Mouse (Mus musculus) bone marrow, adult 2 months (tissue): Measurements from ENCODE around the gene Gm20716. TPM values are rescaled to one million over a fixed set of nuclear protein-coding genes. Genes with fewer than 3 reads are reported as not detected.
A peak's percentile ranks its signal among the peaks of the same experiment; 100 is the strongest.
"Not testable (repeated sequence)": the region's sequence is repeated elsewhere in the genome, so short reads cannot be mapped to it uniquely, and the experiment has no call there.

ENCODE experiments used
- H3K27ac ChIP-seq: fragments of 200-500 bp; 2 replicates; pipeline ENCODE4 v1.5.1; 2012; ENCODE audit warnings: low read depth, mild to moderate bottlenecking, control low read depth, inconsistent platforms, low read length; ENCODE audit not compliant: control insufficient read depth, poor library complexity, insufficient read depth
- H3K4me1 ChIP-seq: fragments of 200-500 bp; 2 replicates; pipeline ENCODE4 v1.6.1; 2011; ENCODE audit warnings: low read length; ENCODE audit not compliant: control insufficient read depth, insufficient read depth
- H3K4me3 ChIP-seq: fragments of 200-500 bp; replicated peaks from 2 replicates; pipeline ENCODE3; 2011; ENCODE audit warnings: mild to moderate bottlenecking, low read depth, low read length, control low read depth; ENCODE audit not compliant: control insufficient read depth
- CTCF ChIP-seq: fragments of 200-500 bp; IDR thresholded peaks from 2 replicates; pipeline ENCODE4 v1.5.1; 2011; ENCODE audit warnings: low read length, control low read depth; ENCODE audit not compliant: control insufficient read depth, insufficient read depth
- POLR2A ChIP-seq: fragments of 200-500 bp; IDR thresholded peaks from 2 replicates; pipeline ENCODE4 v1.6.1; 2011; ENCODE audit warnings: low read depth, mild to moderate bottlenecking, control low read depth, low read length, borderline replicate concordance; ENCODE audit not compliant: control insufficient read depth
- WGBS: fragments of 180-500 bp; shearing (Covaris S2); methylation state at CpG from one replicate; pipeline ENCODE4 v1.1.7; 2018; 5-methylcytosine and 5-hydroxymethylcytosine counted together
- polyA plus RNA-seq: library from polyadenylated mRNA; stranded (reverse); fragments of >200 nt; gene quantifications from 2 replicates; pipeline ENCODE4 v1.2.4, GENCODE M21; 2011; ENCODE audit warnings: low replicate concordance; ENCODE audit not compliant: missing spikeins, insufficient read depth, insufficient read length

Gm20716 gene
- polyA plus RNA-seq, 1 experiment = 20.2 TPM

DNA sequence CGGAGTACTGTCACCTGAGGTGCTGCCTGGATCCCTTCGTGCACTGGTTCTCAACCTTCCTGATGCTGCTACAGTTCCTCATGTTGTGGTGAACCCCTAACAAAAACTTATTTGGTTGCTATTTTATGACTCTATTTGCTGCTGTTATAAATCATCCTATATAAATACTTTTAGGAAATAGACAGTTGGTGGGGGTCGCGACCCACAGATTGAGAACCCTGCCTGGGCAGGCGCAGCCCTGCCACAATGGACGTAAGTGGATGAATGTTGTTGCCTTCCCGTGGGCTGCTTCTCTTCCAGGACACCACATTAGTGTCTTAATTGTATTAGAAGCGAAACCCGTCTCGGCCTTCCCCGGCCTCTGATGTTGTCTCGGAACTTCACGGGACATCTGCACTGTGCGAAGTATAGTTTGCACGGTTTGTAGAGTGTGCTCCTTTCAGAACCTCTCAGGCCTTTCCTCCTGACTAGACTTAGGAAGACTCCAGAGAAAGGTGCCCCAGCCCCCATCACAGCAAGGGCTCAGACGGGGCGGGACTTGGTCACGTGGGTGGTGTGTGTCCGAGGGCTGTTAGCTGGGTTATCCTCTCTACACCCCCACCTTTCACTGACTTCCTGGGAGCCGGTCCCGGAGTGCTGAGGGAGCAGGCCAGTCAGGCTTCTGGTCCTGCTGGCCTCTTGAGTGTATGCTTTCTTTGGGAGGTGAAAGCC lies 63.3 kb downstream of the Gm20716 start:
- no peak for TF ChIP-seq POLR2A
- no peak for TF ChIP-seq CTCF
- WGBS = 87% methylated on average over 21 of the region's 21 CpGs
- no peak overlapping the region for H3K4me3 ChIP-seq
- H3K4me1 ChIP-seq = no peaks in the 10 kb centered on the region
- H3K27ac ChIP-seq = no peak overlapping the region

DNA sequence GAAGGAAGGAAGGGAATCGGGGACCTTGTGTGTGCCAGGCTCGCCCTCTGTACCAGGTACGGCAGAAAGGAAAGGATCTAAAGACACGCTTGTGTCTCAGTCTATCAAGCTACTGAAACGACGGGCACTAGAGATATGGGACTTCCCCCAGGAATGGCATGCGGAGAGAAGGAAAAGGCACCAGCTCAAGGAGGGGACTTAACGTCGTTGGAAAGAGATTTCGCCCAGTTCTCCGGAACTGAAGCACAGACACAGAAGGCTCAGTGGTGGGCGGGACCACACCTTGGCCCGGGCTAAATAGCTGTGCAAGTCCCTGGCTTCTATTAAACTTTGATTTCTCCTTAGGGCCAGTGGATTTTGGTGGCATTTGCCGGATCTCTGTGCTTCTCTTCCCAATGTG lies 68.2 kb downstream of the Gm20716 start:
- H3K4me3 ChIP-seq = no peak overlapping the region
- 5% methylated on average over 14 of the region's 14 CpGs for WGBS
- TF ChIP-seq POLR2A (no peak), CTCF (no peak)
- peaks cover 1% of the 10 kb centered on the region; the same call in 1 of the 2 replicates for H3K4me1 ChIP-seq
- H3K27ac ChIP-seq = no peak overlapping the region

DNA sequence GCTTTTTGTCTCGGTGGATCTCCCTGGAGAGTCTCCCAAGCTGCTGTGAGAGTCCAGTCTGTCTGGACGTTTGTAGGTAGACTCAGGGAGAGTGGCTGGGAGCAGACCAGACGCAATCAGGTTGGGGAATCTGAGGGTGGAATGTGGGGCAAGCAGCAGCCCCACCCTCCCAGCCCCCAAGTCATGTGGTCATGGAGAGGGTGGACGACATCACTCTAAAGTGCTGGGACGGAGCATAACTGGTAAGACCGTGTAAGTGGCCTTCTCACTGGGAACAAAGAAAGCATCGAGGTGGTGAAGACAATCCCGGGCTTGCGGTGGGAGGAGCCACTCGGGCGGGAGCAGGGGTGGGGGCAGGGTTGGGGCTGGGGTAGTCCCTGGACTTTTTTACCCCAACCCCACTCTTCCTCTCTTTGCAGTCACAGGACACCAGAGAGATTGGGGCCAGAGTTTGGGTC lies 68.6 kb downstream of the Gm20716 start:
- Histone ChIP-seq H3K27ac (no peak overlapping the region), H3K4me1 (peaks cover 1% of the 10 kb centered on the region; the same call in 1 of the 2 replicates), H3K4me3 (no peak overlapping the region)
- WGBS = 19% methylated on average over 11 of the region's 11 CpGs
- TF ChIP-seq CTCF (no peak), POLR2A (no peak)

DNA sequence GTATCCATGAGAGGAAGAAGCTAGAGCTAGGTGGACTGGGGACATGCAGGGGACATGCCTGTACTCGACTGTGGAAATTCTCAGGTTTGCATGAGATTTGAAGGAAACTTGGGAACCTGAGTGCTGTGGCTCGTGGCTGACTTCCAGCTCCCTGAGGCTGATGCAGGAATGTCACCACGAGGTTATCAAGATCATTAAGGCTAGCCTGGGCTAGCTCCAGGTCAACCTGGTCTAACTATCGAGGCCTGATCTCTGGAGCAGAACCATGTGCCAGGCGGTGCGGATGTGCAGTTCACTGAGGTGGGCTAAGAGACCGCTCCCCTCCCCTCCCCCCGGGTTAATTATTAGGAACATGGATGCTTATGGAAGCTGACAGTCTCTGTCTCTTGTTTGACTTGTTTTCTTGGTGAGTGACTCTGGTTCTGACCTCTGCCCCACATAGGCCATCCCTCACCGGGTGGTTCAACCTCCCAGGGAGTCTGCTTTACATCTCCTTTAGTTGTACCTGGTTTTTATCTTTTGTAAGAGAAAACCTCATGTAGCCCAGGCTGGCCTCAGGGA lies 69.7 kb downstream of the Gm20716 start:
- H3K4me1 ChIP-seq = peaks cover 1% of the 10 kb centered on the region; the same call in 1 of the 2 replicates
- H3K27ac ChIP-seq = no peak overlapping the region
- 77% methylated on average over 9 of the region's 9 CpGs for WGBS

DNA sequence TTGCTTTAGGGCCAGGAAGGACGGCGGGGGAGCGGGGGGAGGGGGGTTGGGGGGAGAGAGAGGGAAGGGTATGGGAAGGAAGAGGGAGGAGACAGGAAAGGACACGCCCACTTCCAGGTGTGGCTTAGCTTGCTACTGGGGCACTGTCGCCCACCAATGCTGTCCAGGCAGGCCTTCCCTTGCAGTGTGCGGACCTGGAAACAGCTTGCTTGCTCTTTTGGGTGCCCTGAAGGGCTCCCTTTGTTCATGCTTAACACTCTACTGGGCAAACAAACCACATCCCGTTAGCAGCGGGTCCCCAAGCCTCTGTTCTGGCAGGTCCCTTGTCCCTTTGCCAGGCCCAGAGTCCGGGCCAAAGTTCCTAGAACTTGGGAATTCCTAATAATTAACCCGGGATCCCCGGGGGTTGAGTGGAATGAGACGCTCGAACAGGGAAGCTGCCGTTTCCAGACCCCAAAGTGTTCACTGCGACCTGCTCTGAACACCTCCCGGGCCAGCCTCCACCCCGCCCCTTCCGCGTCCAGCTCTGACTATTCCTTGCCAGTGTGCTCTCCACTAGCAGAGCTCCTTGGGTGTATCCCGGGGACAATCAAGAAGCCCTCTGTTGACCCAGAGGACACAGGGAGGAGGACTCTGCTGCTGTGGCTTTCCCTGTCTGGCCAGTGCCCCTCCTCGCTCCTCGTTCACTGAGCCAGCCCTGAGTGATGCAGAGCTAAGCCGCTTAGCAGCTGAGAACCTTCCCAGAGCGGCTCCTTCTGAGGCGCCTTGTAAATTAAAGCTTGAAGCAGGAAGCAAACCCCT lies 71.1 kb downstream of the Gm20716 start:
- Histone ChIP-seq H3K4me3 (peak overlapping the region; percentile 19), H3K27ac (no peak overlapping the region), H3K4me1 (peaks cover 1% of the 10 kb centered on the region; the same call in 1 of the 2 replicates)
- WGBS = 2% methylated on average over 24 of the region's 25 CpGs
- TF ChIP-seq POLR2A = no peak
- no peak for TF ChIP-seq CTCF

More for the DNA sequence above, 69.7 kb downstream of the Gm20716 start:
- TF ChIP-seq POLR2A = no peak
- no peak for TF ChIP-seq CTCF
- H3K4me3 ChIP-seq = no peak overlapping the region

DNA sequence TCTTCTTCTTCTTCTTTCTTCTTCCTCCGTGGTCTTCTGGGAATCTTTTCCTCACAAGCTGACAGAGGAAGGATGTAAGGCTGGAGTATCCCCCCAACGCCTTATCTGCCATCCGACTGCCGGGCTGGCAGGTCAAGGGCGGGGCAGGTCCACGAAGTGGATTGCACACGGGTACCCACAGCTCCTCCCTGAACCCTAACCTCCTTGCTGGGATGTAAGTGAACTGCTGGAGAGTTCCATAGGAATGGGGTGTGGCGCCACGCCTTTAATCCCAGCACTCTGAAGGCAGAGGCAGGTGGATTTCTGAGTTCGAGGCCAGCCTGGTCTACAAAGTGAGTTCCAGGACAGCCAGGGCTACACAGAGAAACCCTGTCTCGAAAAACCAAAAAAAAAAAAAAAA lies 72.2 kb downstream of the Gm20716 start:
- not testable (repeated sequence) for H3K4me1 ChIP-seq, H3K4me3 ChIP-seq, H3K27ac ChIP-seq
- 34% methylated on average over 10 of the region's 11 CpGs for WGBS

DNA sequence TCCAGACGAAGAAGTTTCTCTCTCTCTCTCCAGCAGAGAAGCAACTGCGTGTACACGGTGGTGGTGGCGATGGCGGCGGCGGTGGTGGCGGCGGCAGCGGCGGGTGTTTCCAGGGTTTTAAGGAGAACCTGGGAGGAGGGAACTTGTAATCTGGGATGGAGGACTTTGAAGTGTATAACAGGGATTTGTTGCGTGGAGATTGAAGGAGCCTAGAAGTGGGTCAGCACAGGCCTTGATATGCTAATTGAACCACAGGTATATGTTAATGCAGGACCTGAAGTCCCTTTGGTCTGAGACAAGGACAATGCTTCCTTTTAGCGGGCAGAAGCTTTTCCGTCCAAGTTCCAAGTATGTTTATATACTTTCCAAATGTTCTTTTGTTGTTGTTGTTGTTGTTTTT lies 73.8 kb downstream of the Gm20716 start:
- Histone ChIP-seq H3K4me3 (no peak overlapping the region), H3K27ac (no peak overlapping the region), H3K4me1 (peaks cover 1% of the 10 kb centered on the region; the same call in 1 of the 2 replicates)
- no peak for TF ChIP-seq POLR2A
- TF ChIP-seq CTCF = no peak
- WGBS = 89% methylated on average over 14 of the region's 14 CpGs

DNA sequence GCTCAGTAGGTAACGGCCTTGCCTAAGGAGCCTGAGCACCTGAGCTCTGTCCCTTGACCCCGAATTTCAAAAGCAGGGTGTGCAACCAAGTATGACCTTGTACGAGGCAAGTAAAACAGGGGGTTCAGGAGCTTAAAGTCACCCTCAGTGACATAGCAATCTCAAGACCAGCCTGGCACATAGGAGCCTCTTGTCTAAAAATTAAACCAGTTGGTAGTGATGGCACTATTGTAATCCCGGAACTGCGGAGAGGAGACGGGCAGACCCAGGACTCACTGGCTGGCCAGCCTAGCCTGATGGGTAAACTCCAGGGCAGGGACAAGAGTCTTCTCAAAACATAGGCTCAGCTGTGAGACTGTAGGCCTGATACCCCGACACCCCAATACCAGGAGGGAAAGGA lies 74.5 kb downstream of the Gm20716 start:
- Histone ChIP-seq H3K4me1 (peaks cover 1% of the 10 kb centered on the region; the same call in 1 of the 2 replicates), H3K4me3 (no peak overlapping the region), H3K27ac (no peak overlapping the region)
- WGBS = 92% methylated on average over 7 of the region's 7 CpGs
- TF ChIP-seq POLR2A = no peak
